1 mouse cellular context compared by ENCODE assay signal in the genomic region with DNA sequence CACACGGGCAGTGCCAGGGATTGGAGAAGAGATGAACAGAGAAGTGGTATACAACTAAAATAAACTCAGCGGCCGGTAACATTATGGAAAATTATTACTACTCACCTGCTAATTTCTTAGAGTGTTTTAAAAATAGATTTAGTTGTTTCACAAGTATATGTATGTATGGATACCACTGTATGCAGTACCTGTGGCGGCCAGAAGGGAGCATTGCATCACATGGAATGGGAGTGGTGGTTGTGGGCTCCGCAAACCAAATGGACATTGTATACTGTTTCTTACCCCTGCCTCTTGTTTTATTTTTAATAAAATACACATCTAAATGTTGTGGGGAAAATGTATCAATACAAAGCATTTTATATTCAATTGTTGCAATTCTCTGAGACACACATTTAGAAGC.
TF ChIP-seq lines count a peak whose summit lies in the region.

No protein-coding gene starts in this region.

TF ChIP-seq in MEL, 35 proteins besides CTCF, POLR2A, EP300 and RAD21 (continued from another document):
- no peak for TF ChIP-seq POLR2AphosphoS5 (IDR thresholded peaks at IDR 0.05; ENCODE audit: borderline replicate concordance, low read depth, low read length)
- no peak for TF ChIP-seq MAZ (IDR thresholded peaks at IDR 0.05; ENCODE audit: low read depth, low read length)
